Mouse (Mus musculus) testis, adult 2 months (tissue): ENCODE results near the gene Adap2.

Experiments
- CTCF ChIP-seq: fragments of 200-500 bp; IDR thresholded peaks from 2 replicates; pipeline ENCODE4 v1.5.1; 2012; ENCODE audit warnings: low read depth, mild to moderate bottlenecking, inconsistent platforms, low read length, moderate library complexity; ENCODE audit not compliant: control insufficient read depth, insufficient read depth, insufficient replicate concordance
- POLR2A ChIP-seq: fragments of 200-500 bp; IDR thresholded peaks from 2 replicates; pipeline ENCODE4 v1.6.1; 2012; ENCODE audit warnings: low read depth, mild to moderate bottlenecking, inconsistent platforms, low read length, moderate library complexity; ENCODE audit not compliant: control insufficient read depth

GRCm38 (mm10) chr11:80178316-80178715, 24.4 kb downstream of the Adap2 start:
- TF ChIP-seq POLR2A: no peak
- no peak for TF ChIP-seq CTCF
